Mouse (Mus musculus): Measurements from ENCODE around the gene Pth2.

Pth2 gene

GRCm38 (mm10) chr7:45174567-45175280, 6.1 kb upstream of the Pth2 start:
- DNase-seq: no peak

GRCm38 (mm10) chr7:45175398-45175797, 5.4 kb upstream of the Pth2 start:
- no peak for DNase-seq

GRCm38 (mm10) chr7:45175929-45176328, 4.9 kb upstream of the Pth2 start:
- no peak for DNase-seq

GRCm38 (mm10) chr7:45176356-45176755, 4.4 kb upstream of the Pth2 start:
- no peak for DNase-seq

- no peak for DNase-seq
Measured at GRCm38 (mm10) chr7:45178550-45178949, 2.2 kb upstream of the Pth2 start.

GRCm38 (mm10) chr7:45179469-45179868, 1.3 kb upstream of the Pth2 start, which contains the start of gene Gfy:
Gene Gfy, minus strand, starts transcription at chr7:45179569.
- DNase-seq: no peak

GRCm38 (mm10) chr7:45181540-45181939, 745 bp downstream of the Pth2 start:
- no peak for DNase-seq

GRCm38 (mm10) chr7:45182199-45182601, 1.4 kb downstream of the Pth2 start:
- peak; percentile 91 for DNase-seq

GRCm38 (mm10) chr7:45182606-45183005, 1.8 kb downstream of the Pth2 start:
- peak; percentile 52 for DNase-seq

- no peak for DNase-seq
Measured at GRCm38 (mm10) chr7:45183672-45184071, 2.9 kb downstream of the Pth2 start.

- no peak for DNase-seq
Measured at GRCm38 (mm10) chr7:45185921-45186320, 5.1 kb downstream of the Pth2 start.

GRCm38 (mm10) chr7:45189600-45189999, 8.8 kb downstream of the Pth2 start:
- DNase-seq: no peak

- no peak for DNase-seq
Measured at GRCm38 (mm10) chr7:45190186-45190585, 9.4 kb downstream of the Pth2 start.

GRCm38 (mm10) chr7:45191161-45191560, 10.4 kb downstream of the Pth2 start:
- DNase-seq: no peak

GRCm38 (mm10) chr7:45191803-45192363, 11.1 kb downstream of the Pth2 start:
- peak; percentile 40 for DNase-seq

- no peak for DNase-seq
Measured at GRCm38 (mm10) chr7:45192585-45193310, 12.0 kb downstream of the Pth2 start.

GRCm38 (mm10) chr7:45193406-45193805, 12.6 kb downstream of the Pth2 start:
- no peak for DNase-seq

GRCm38 (mm10) chr7:45193871-45194785, 13.3 kb downstream of the Pth2 start:
- DNase-seq: no peak

- DNase-seq: no peak
Measured at GRCm38 (mm10) chr7:45195341-45196175, 14.8 kb downstream of the Pth2 start.

- DNase-seq: no peak
Measured at GRCm38 (mm10) chr7:45196176-45196535, 15.4 kb downstream of the Pth2 start.

GRCm38 (mm10) chr7:45196994-45197393, 16.2 kb downstream of the Pth2 start:
- no peak for DNase-seq

GRCm38 (mm10) chr7:45198435-45198834, 17.6 kb downstream of the Pth2 start:
- peak; percentile 86 for DNase-seq
